Mouse (Mus musculus) embryonic fibroblast, embryonic 13.5 days (primary cell): ENCODE data around the gene Tiam1.

Source experiments
- CTCF ChIP-seq: IDR thresholded peaks from 2 replicates; pipeline ENCODE4 v1.5.1; 2011; ENCODE audit warnings: mild to moderate bottlenecking, control low read depth, low read length, moderate library complexity, borderline replicate concordance; ENCODE audit not compliant: insufficient read depth
- POLR2A ChIP-seq: IDR thresholded peaks from 2 replicates; pipeline ENCODE4 v1.6.1; 2011; ENCODE audit warnings: low read depth, mild to moderate bottlenecking, control low read depth, low read length, moderate library complexity

GRCm38 (mm10) chr16:89972018-89972417 lies 171.6 kb downstream of the Tiam1 start:
- TF ChIP-seq POLR2A = no peak
- TF ChIP-seq CTCF = no peak
